Mouse (Mus musculus) cerebellum, adult 11-12 months (tissue): Measurements from ENCODE around the gene Terb2.

Experiments
- DNase-seq: peaks from one replicate; pipeline ENCODE4 v3.0.0; 2022

Terb2 gene

GRCm38 (mm10) chr2:122233759-122234557 lies 47.9 kb downstream of the Terb2 start:
- DNase-seq, result peak; percentile 49

- DNase-seq, result peak; percentile 77
These were observed 48.7 kb downstream of the Terb2 start, which contains the start of gene Sord for GRCm38 (mm10) chr2:122234611-122235288. Sord (plus strand) TSS chr2:122234749.

- DNase-seq, result no peak
These were observed 49.4 kb downstream of the Terb2 start for GRCm38 (mm10) chr2:122235425-122235824.

GRCm38 (mm10) chr2:122236321-122236720 lies 50.2 kb downstream of the Terb2 start:
- no peak for DNase-seq

GRCm38 (mm10) chr2:122237891-122238470 lies 51.9 kb downstream of the Terb2 start:
- DNase-seq, result no peak

GRCm38 (mm10) chr2:122240735-122241134 lies 54.7 kb downstream of the Terb2 start:
- DNase-seq, result no peak

GRCm38 (mm10) chr2:122241226-122241625 lies 55.2 kb downstream of the Terb2 start:
- DNase-seq, result no peak

- DNase-seq, result no peak
These were observed 55.9 kb downstream of the Terb2 start for GRCm38 (mm10) chr2:122241935-122242334.

GRCm38 (mm10) chr2:122243671-122244131 lies 57.6 kb downstream of the Terb2 start:
- peak; percentile 70 for DNase-seq

- no peak for DNase-seq
These were observed 61.7 kb downstream of the Terb2 start for GRCm38 (mm10) chr2:122247786-122248185.

GRCm38 (mm10) chr2:122255997-122256396 lies 69.9 kb downstream of the Terb2 start:
- no peak for DNase-seq
